8 mouse cellular contexts compared by ENCODE assay signal in genomic region chr4:128654505-128655381, GRCm38 (mm10). TPM values are rescaled to one million over a fixed set of nuclear protein-coding genes. Genes with fewer than 3 reads are reported as not detected.
DNase-seq lines count a peak whose midpoint lies in the region; ATAC-seq lines count a peak whose summit lies in the region.

Gene Phc2 (plus strand): TSS chr4:128654702.

- no peaks in the 10 kb centered on the region for H3K36me3 ChIP-seq in hindbrain, embryonic 14.5 days (replicated peaks; ENCODE audit: control insufficient read depth, insufficient read depth)

- H3K9ac ChIP-seq in hindbrain, embryonic 14.5 days: peak within 1 kb of the TSS; percentile 79

- peak within 1 kb of the TSS; percentile 80 for H3K4me2 ChIP-seq in hindbrain, embryonic 14.5 days (replicated peaks)

- DNase-seq in WW6 (ENCODE audit: low read depth, low spot score): peak; percentile 83
- DNase-seq in cerebellum, postnatal 4 days (ENCODE audit: low spot score in 2 of 2): peak; percentile 84 to 93
- peak; percentile 97 to 98 for DNase-seq in frontal cortex, postnatal 36 days (ENCODE audit: low spot score in 2 of 2)
- DNase-seq in hindbrain, embryonic 14.5 days (ENCODE audit: low spot score): peak; percentile 93
- DNase-seq in layer of hippocampus, postnatal 25 days (ENCODE audit: extremely low spot score in 1 of 2, low spot score in 1 of 2): peak; percentile 80 to 89
- peak; percentile 93 for DNase-seq in lung, postnatal 14 days
- peak; percentile 92 for DNase-seq in ovary, postnatal 36 days (ENCODE audit: low spot score)
- peak; percentile 97 for DNase-seq in thymus, postnatal 14 days

- ATAC-seq in hindbrain, embryonic 14.5 days (ENCODE audit: low FRiP score): peak; percentile 97

- WGBS in hindbrain, embryonic 14.5 days: under 1% methylated on average over 67 of the region's 85 CpGs

- H3K9me3 ChIP-seq in hindbrain, embryonic 14.5 days (ENCODE audit: control insufficient read depth, low read length): no peaks in the 10 kb centered on the region

- no peaks in the 10 kb centered on the region for H3K27me3 ChIP-seq in hindbrain, embryonic 14.5 days (ENCODE audit: control insufficient read depth, insufficient read depth, low read length)

- peaks cover 31% of the 10 kb centered on the region for H3K4me1 ChIP-seq in hindbrain, embryonic 14.5 days (replicated peaks; ENCODE audit: control insufficient read depth, insufficient read depth, low read length)

- peak within 1 kb of the TSS; percentile 94 for H3K27ac ChIP-seq in hindbrain, embryonic 14.5 days

- peak within 1 kb of the TSS; percentile 77 for H3K4me3 ChIP-seq in hindbrain, embryonic 14.5 days (replicated peaks; ENCODE audit: low read length)

RNA-seq across cellular contexts. Expression of gene Phc2, which starts in this region (rescaled TPM):
- 46.2 and 52.8 TPM in 2 replicates for polyA plus RNA-seq in hindbrain, embryonic 14.5 days (2014; fragmentation: Nextera tagmentation; extraction: Ambion mirVana)
- 10 to 100 TPM; 93.8 to 95.1 TPM for total RNA-seq in layer of hippocampus, postnatal 25 days (2021)

Comparison
In these comparisons a context has a peak if more than half of its experiments do, and no peak if none do; other contexts are left out.
1. Peak in every context shown above with its lines: DNase-seq, ATAC-seq, H3K4me3 ChIP-seq and H3K27ac ChIP-seq.